Mouse (Mus musculus) C2C12 (cell line): Measurements from ENCODE around the gene Mamld1. TPM values are rescaled to one million over a fixed set of nuclear protein-coding genes. Genes with fewer than 3 reads are reported as not detected.

Experiments used
- H3K27me3 ChIP-seq: one replicate; pipeline ENCODE4 v1.6.1; 2011; ENCODE audit not compliant: control insufficient read depth, insufficient read depth, insufficient read length
- H3K36me3 ChIP-seq: one replicate; pipeline ENCODE4 v1.6.1; 2011; ENCODE audit not compliant: control insufficient read depth, insufficient read depth
- H3K4me3 ChIP-seq: one replicate; pipeline ENCODE4 v1.5.1; 2011; ENCODE audit warnings: mild to moderate bottlenecking, control low read depth; ENCODE audit not compliant: poor library complexity, insufficient read depth, severe bottlenecking
- H3K79me2 ChIP-seq: one replicate; pipeline ENCODE4 v1.6.1; 2011; ENCODE audit not compliant: control insufficient read depth, insufficient read depth
- H3K79me3 ChIP-seq: one replicate; pipeline ENCODE4 v1.6.1; 2011; ENCODE audit warnings: low read depth, control low read depth
- H3ac ChIP-seq: one replicate; pipeline ENCODE3; 2011; ENCODE audit warnings: low read depth; ENCODE audit not compliant: control insufficient read depth, insufficient read length
- CEBPB ChIP-seq: IDR thresholded peaks from one replicate; pipeline ENCODE4 v1.6.1; 2011; ENCODE audit warnings: low read depth, mild to moderate bottlenecking, control low read depth, moderate library complexity
- CTCF ChIP-seq: IDR thresholded peaks from one replicate; pipeline ENCODE4 v1.5.1; 2011; ENCODE audit not compliant: control insufficient read depth, insufficient read depth, insufficient read length
- FOSL1 ChIP-seq: IDR thresholded peaks from one replicate; pipeline ENCODE4 v1.8.0; 2011; ENCODE audit warnings: mild to moderate bottlenecking, low read length; ENCODE audit not compliant: poor library complexity, insufficient read depth, severe bottlenecking
- MAX ChIP-seq: IDR thresholded peaks from one replicate; pipeline ENCODE4 v1.6.1; 2011; ENCODE audit warnings: mild to moderate bottlenecking, control low read depth
- MYOD1 ChIP-seq: IDR thresholded peaks from one replicate; pipeline ENCODE4 v1.6.1; 2011; ENCODE audit warnings: low read depth; ENCODE audit not compliant: control insufficient read depth, insufficient read length
- MYOG ChIP-seq: IDR thresholded peaks from one replicate; pipeline ENCODE4 v1.6.1; 2011; ENCODE audit not compliant: control insufficient read depth, insufficient read length; ENCODE audit errors: extremely low read depth
- USF1 ChIP-seq: IDR thresholded peaks from one replicate; pipeline ENCODE4 v1.6.1; 2011; ENCODE audit warnings: low read depth, mild to moderate bottlenecking, control low read depth, moderate library complexity
- polyA plus RNA-seq: library from polyadenylated mRNA; unstranded; fragments of >200 nt; fragmentation: generic; extraction: Trizol; gene quantifications from one replicate; pipeline ENCODE4 v1.2.1, GENCODE M21; 2012; ENCODE audit warnings: missing spikeins

The Mamld1 gene
- polyA plus RNA-seq, 1 experiment: not detected

- Histone ChIP-seq H3K27me3 (no peaks in the 10 kb centered on the region), H3ac (no peak overlapping the region)
- TF ChIP-seq USF1 (no peak), MYOD1 (no peak)
These were observed 91.3 kb downstream of the Mamld1 start for GRCm38 (mm10) chrX:71141390-71141789.

GRCm38 (mm10) chrX:71149441-71150050 lies 99.5 kb downstream of the Mamld1 start:
- no peak overlapping the region for H3ac ChIP-seq
- no peaks in the 10 kb centered on the region for H3K27me3 ChIP-seq
- H3K36me3 ChIP-seq: no peaks in the 10 kb centered on the region
- H3K79me2 ChIP-seq: no peaks in the 10 kb centered on the region
- no peak overlapping the region for H3K4me3 ChIP-seq
- TF ChIP-seq FOSL1 (no peak), USF1 (no peak), MAX (no peak), CEBPB (no peak), MYOD1 (no peak), CTCF (no peak), MYOG (no peak)
- no peaks in the 10 kb centered on the region for H3K79me3 ChIP-seq

More at GRCm38 (mm10) chrX:71141390-71141789, 91.3 kb downstream of the Mamld1 start:
- H3K4me3 ChIP-seq: no peak overlapping the region
- H3K79me3 ChIP-seq: no peaks in the 10 kb centered on the region
- no peaks in the 10 kb centered on the region for H3K36me3 ChIP-seq
- no peaks in the 10 kb centered on the region for H3K79me2 ChIP-seq

GRCm38 (mm10) chrX:71150551-71151001 lies 100.5 kb downstream of the Mamld1 start:
- Histone ChIP-seq H3ac (no peak overlapping the region), H3K4me3 (no peak overlapping the region), H3K36me3 (no peaks in the 10 kb centered on the region), H3K79me3 (no peaks in the 10 kb centered on the region), H3K79me2 (no peaks in the 10 kb centered on the region), H3K27me3 (no peaks in the 10 kb centered on the region)
- TF ChIP-seq FOSL1 (no peak), MAX (no peak), CTCF (no peak), MYOD1 (no peak), USF1 (no peak), CEBPB (no peak), MYOG (no peak)

GRCm38 (mm10) chrX:71181526-71181925 lies 131.5 kb downstream of the Mamld1 start:
- H3K36me3 ChIP-seq: no peaks in the 10 kb centered on the region
- H3K79me2 ChIP-seq: no peaks in the 10 kb centered on the region
- H3K27me3 ChIP-seq: no peaks in the 10 kb centered on the region
- H3K79me3 ChIP-seq: no peaks in the 10 kb centered on the region
- H3K4me3 ChIP-seq: no peak overlapping the region
- TF ChIP-seq CTCF (no peak), CEBPB (no peak), USF1 (no peak), MAX (no peak), MYOD1 (no peak), FOSL1 (no peak), MYOG (no peak)
- H3ac ChIP-seq: no peak overlapping the region

- Histone ChIP-seq H3K79me3 (no peaks in the 10 kb centered on the region), H3K79me2 (no peaks in the 10 kb centered on the region), H3K36me3 (no peaks in the 10 kb centered on the region), H3ac (no peak overlapping the region), H3K27me3 (no peaks in the 10 kb centered on the region), H3K4me3 (no peak overlapping the region)
- TF ChIP-seq MAX: no peak
- TF ChIP-seq CEBPB: no peak
- no peak for TF ChIP-seq FOSL1
- TF ChIP-seq MYOG: no peak
- no peak for TF ChIP-seq CTCF
- no peak for TF ChIP-seq MYOD1
- TF ChIP-seq USF1: no peak
These were observed 133.6 kb downstream of the Mamld1 start for GRCm38 (mm10) chrX:71183671-71184070.

GRCm38 (mm10) chrX:71186396-71186795 lies 136.3 kb downstream of the Mamld1 start:
- no peak overlapping the region for H3K4me3 ChIP-seq
- H3K27me3 ChIP-seq: no peaks in the 10 kb centered on the region
- no peak for TF ChIP-seq FOSL1
- no peak for TF ChIP-seq CEBPB
- TF ChIP-seq CTCF: no peak
- TF ChIP-seq USF1: no peak
- TF ChIP-seq MYOD1: no peak
- TF ChIP-seq MYOG: no peak
- no peak for TF ChIP-seq MAX
- no peaks in the 10 kb centered on the region for H3K79me3 ChIP-seq
- H3K79me2 ChIP-seq: no peaks in the 10 kb centered on the region
- no peaks in the 10 kb centered on the region for H3K36me3 ChIP-seq
- H3ac ChIP-seq: no peak overlapping the region
